Mouse (Mus musculus) granulocyte monocyte progenitor cell, adult 5-6 weeks (primary cell): Measurements from ENCODE around the gene Cstf1. TPM values are rescaled to one million over a fixed set of nuclear protein-coding genes. Genes with fewer than 3 reads are reported as not detected.
A peak's percentile ranks its signal among the peaks of the same experiment; 100 is the strongest.

Experiments used
- ATAC-seq: replicated peaks from 2 replicates; pipeline ENCODE4 v1.8.0; 2016; ENCODE audit warnings: mild to moderate bottlenecking, moderate TSS enrichment, inconsistent platforms; ENCODE audit not compliant: poor library complexity, severe bottlenecking
- total RNA-seq, 2 experiments: library from RNA; stranded (forward) in 1 of 2; stranded (reverse) in 1 of 2; fragments of 200-712, 200-1000 nt in 1 of 2; fragments of >200 nt in 1 of 2; fragmentation: Nextera tagmentation in 1 of 2; gene quantifications; 2 replicates each; pipeline ENCODE4 v1.2.3; 2014 to 2017

The Cstf1 gene
- total RNA-seq, 2 experiments from 2014 or later = 32.6 to 33.3 TPM

DNA sequence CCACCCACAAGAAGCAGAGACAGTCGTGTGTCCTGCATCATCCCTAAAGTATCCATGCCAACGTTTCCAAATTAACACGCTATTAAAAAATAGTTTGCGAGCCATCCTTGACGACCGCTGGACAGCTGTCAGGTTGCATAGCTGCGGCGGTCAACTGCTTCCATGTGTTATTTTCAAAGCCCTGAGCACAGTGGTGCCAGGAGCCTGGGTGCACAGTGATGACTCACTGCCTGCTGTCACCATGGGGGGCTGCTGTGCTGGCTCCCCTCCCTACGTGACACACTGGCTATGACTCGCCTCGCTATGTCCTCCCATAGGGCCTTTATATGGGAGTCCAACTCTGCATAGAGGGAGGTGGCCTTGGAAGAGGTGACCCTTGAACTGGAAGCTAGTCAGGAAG is 40.6 kb downstream of the Cstf1 start:
- no peak for ATAC-seq

DNA sequence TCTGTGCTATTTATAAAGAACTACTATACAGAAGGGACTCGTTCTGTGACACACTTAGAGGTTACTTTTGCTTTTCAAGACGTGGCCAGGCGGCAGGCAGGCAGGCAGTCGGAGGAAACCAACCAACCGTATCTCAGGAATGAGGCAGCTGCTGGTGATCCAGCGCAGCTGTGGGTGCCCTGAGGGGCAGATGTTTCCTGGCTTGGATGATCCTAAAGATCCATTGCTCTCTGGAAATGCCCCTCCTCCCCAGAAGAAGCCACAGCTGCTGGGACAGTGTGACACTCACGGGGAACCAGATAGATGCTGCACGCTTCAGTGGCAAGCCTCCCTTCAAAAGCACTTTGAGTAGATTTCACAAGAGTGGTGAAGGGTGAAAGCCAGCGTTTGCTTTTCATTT is 42.0 kb downstream of the Cstf1 start:
- peak; percentile 52 for ATAC-seq

DNA sequence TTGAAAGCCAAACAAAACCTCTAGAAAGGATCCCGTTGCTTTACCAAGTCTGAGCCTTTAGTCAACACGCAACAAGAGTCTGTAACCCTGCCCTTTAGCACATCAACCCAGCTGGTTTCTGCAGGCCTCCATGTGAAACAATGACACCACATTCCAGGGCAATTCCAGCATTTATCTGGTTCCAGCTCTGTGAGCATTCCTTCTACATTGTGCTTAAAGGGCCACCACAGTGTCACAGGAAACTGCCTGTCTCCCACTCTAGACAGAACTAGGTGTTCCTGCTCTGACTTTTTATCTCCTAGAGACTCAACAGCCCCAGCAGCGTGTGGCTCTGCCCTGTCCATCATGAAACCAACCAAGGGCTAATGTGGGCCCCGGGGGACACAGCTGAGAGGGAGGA is 42.8 kb downstream of the Cstf1 start:
- no peak for ATAC-seq

DNA sequence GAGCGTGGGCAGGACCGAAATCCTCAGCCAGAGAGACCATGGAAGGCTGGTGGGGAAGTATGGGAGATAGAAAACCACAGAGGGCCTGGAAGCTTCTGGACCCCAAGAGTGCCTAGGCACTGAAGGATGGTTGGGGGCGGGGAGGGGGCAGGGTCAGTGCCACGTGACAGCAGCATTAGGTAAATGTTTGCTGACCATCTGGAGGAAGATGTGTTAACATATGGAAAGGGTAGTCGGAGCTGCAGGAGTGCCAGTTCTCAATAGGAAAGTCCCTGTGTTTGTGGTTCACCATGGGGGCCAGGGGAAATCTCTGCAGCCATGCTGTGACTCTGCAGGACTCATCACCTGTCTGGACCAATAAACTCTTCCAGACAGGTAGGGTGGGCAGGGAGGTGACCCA is 43.4 kb downstream of the Cstf1 start:
- no peak for ATAC-seq

DNA sequence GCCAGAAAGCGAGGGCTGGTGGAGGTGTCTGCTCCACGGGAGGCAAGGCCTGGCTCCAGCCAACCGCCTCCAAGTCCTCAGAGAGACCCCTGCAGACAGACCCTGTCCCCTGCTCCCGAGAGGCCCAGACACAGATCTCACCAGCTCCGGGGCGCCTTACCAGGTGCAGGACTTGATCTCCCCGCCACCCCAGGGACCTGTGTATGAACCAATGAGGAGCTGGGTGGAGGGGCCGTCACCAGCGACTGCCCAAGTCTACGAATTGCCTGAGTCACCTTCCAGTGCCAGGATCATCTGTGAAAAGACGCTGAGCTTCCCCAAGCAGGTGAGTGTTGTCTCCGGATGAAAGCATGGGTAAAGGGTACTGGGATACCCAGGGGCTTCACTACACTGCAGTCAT is 45.7 kb downstream of the Cstf1 start:
- no peak for ATAC-seq

DNA sequence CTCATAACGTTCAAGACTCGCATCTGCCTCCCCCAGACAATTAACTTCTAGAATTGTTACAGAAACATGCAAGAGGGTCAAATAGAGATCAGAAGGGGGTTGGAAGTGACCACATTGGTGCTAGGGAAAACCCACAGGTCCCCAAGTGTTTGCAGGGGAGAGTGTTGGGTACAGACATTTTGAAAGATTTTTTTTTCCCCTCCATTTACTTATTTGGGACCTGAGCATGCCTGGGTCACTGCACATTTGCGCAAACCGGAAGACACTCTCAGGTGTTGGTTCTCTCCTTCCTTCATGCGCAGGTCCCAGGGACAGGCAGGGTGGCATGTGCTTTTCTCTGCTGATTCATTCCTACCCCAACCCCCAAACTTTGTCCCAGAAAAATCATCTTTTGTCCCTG is 46.4 kb downstream of the Cstf1 start:
- ATAC-seq = no peak

DNA sequence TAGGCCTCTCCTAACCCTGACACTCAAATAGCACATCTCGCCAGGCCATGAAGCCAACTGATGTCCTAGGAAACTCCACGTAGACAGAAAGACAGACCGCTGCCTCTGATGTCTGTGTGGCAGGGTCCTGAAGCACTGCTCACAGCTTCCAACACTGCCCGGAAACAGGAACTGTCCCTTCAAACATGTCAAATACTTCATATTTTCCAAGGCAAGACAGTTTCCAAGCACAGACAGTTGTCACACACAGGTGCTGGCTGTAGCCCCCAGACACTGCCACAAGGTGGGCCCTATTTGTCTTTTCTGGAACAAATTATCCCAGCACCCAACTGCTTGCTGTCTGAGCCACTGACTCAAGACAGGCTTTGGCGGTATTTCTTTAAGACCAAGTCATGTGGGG is 47.7 kb downstream of the Cstf1 start:
- no peak; the same call in 1 of the 2 replicates for ATAC-seq

DNA sequence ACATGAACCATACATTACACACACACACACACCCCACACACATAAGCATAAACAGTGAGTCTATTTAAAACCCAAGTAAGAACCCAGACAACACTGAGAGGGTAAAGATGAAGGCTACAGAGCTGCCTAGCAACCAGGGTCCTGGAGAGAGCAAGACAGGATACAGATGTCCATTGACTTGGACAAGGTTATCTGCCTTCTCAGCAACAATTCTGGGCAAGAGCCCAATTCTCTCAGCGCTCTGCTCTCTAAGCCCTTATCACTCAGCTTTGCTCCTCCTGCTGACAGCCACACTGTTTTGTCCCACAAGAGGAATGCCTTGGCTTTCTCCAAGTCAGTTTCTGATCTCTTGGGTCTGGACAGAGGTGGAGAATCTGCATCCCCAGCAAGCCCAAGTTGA is 60.1 kb downstream of the Cstf1 start:
- ATAC-seq = no peak

Other genes starting within 250 kb of the Cstf1 start
- gene Mc3r, start 122.2 kb upstream of the Cstf1 start, total RNA-seq (2014; fragmentation: Nextera tagmentation) = not detected in 2 replicates
- gene Mc3r, start 122.2 kb upstream of the Cstf1 start, total RNA-seq (2017) = not detected in 2 replicates
- 3.9 and 4.8 TPM in 2 replicates for gene Fam210b, start 25.1 kb upstream of the Cstf1 start, total RNA-seq (2014; fragmentation: Nextera tagmentation)
- gene Fam210b, start 25.1 kb upstream of the Cstf1 start, total RNA-seq (2017) = 1.4 and 2.8 TPM in 2 replicates
- 18.5 and 36.9 TPM in 2 replicates for gene Aurka, start 146 bp upstream of the Cstf1 start, total RNA-seq (2014; fragmentation: Nextera tagmentation)
- 64.5 and 80.8 TPM in 2 replicates for gene Aurka, start 146 bp upstream of the Cstf1 start, total RNA-seq (2017)
- 0.41 and 0.64 TPM in 2 replicates for gene Cass4, start 23.1 kb downstream of the Cstf1 start, total RNA-seq (2014; fragmentation: Nextera tagmentation)
- gene Cass4, start 23.1 kb downstream of the Cstf1 start, total RNA-seq (2017) = 0.93 and 1.4 TPM in 2 replicates
- 44.7 and 59.2 TPM in 2 replicates for gene Rtf2, start 69.9 kb downstream of the Cstf1 start, total RNA-seq (2014; fragmentation: Nextera tagmentation)
- 147 and 160 TPM in 2 replicates for gene Rtf2, start 69.9 kb downstream of the Cstf1 start, total RNA-seq (2017)
- gene Gcnt7, start 87.9 kb downstream of the Cstf1 start, total RNA-seq (2014; fragmentation: Nextera tagmentation) = not detected in 2 replicates
- not detected in 2 replicates for gene Gcnt7, start 87.9 kb downstream of the Cstf1 start, total RNA-seq (2017)
- 2.5 and 2.6 TPM in 2 replicates for gene Fam209, start 101.8 kb downstream of the Cstf1 start, total RNA-seq (2014; fragmentation: Nextera tagmentation)
- 4.3 and 5.4 TPM in 2 replicates for gene Fam209, start 101.8 kb downstream of the Cstf1 start, total RNA-seq (2017)
- gene Tfap2c, start 178.9 kb downstream of the Cstf1 start, total RNA-seq (2014; fragmentation: Nextera tagmentation) = not detected in 2 replicates
- not detected in 2 replicates for gene Tfap2c, start 178.9 kb downstream of the Cstf1 start, total RNA-seq (2017)